Mouse (Mus musculus): ENCODE measurements around the gene Cd2. TPM values are rescaled to one million over a fixed set of nuclear protein-coding genes. Genes with fewer than 3 reads are reported as not detected.

The Cd2 gene
- not detected for total RNA-seq (2021)

GRCm38 (mm10) chr3:101287911-101288311 lies at the start of gene Cd2:
Gene Cd2 (minus strand): TSS chr3:101287939.
- no peak for DNase-seq (ENCODE audit: extremely low spot score in 1 of 2, low spot score in 1 of 2)

GRCm38 (mm10) chr3:101328617-101329016 lies 40.9 kb upstream of the Cd2 start:
- DNase-seq (ENCODE audit: extremely low spot score in 1 of 2, low spot score in 1 of 2) = no peak

GRCm38 (mm10) chr3:101327248-101327647 lies 39.5 kb upstream of the Cd2 start:
- DNase-seq (ENCODE audit: extremely low spot score in 1 of 2, low spot score in 1 of 2) = no peak

GRCm38 (mm10) chr3:101322437-101322836 lies 34.7 kb upstream of the Cd2 start:
- no peak for DNase-seq (ENCODE audit: extremely low spot score in 1 of 2, low spot score in 1 of 2)

- DNase-seq (ENCODE audit: extremely low spot score in 1 of 2, low spot score in 1 of 2) = no peak
Observed at GRCm38 (mm10) chr3:101320874-101321273, 33.1 kb upstream of the Cd2 start.

GRCm38 (mm10) chr3:101318516-101319170 lies 30.9 kb upstream of the Cd2 start:
- DNase-seq (ENCODE audit: extremely low spot score in 1 of 2, low spot score in 1 of 2) = no peak

- DNase-seq (ENCODE audit: extremely low spot score in 1 of 2, low spot score in 1 of 2) = peak in 1 of 2 experiments; percentile 57
Observed at GRCm38 (mm10) chr3:101318115-101318514, 30.4 kb upstream of the Cd2 start.

GRCm38 (mm10) chr3:101314954-101315353 lies 27.2 kb upstream of the Cd2 start:
- no peak for DNase-seq (ENCODE audit: extremely low spot score in 1 of 2, low spot score in 1 of 2)

- no peak for DNase-seq (ENCODE audit: extremely low spot score in 1 of 2, low spot score in 1 of 2)
Observed at GRCm38 (mm10) chr3:101313266-101314051, 25.7 kb upstream of the Cd2 start.

GRCm38 (mm10) chr3:101310977-101311376 lies 23.2 kb upstream of the Cd2 start:
- no peak for DNase-seq (ENCODE audit: extremely low spot score in 1 of 2, low spot score in 1 of 2)

GRCm38 (mm10) chr3:101309626-101310025 lies 21.9 kb upstream of the Cd2 start:
- DNase-seq (ENCODE audit: extremely low spot score in 1 of 2, low spot score in 1 of 2) = no peak

GRCm38 (mm10) chr3:101306090-101306489 lies 18.4 kb upstream of the Cd2 start:
- DNase-seq (ENCODE audit: extremely low spot score in 1 of 2, low spot score in 1 of 2) = no peak

GRCm38 (mm10) chr3:101305046-101305445 lies 17.3 kb upstream of the Cd2 start:
- no peak for DNase-seq (ENCODE audit: extremely low spot score in 1 of 2, low spot score in 1 of 2)

- DNase-seq (ENCODE audit: extremely low spot score in 1 of 2, low spot score in 1 of 2) = peak; percentile 71 to 87
Observed at GRCm38 (mm10) chr3:101304156-101304555, 16.4 kb upstream of the Cd2 start.

- peak; percentile 47 to 56 for DNase-seq (ENCODE audit: extremely low spot score in 1 of 2, low spot score in 1 of 2)
Observed at GRCm38 (mm10) chr3:101300271-101301071, 12.7 kb upstream of the Cd2 start.

GRCm38 (mm10) chr3:101299591-101299990 lies 11.9 kb upstream of the Cd2 start:
- no peak for DNase-seq (ENCODE audit: extremely low spot score in 1 of 2, low spot score in 1 of 2)

GRCm38 (mm10) chr3:101297221-101297620 lies 9.5 kb upstream of the Cd2 start:
- no peak for DNase-seq (ENCODE audit: extremely low spot score in 1 of 2, low spot score in 1 of 2)

GRCm38 (mm10) chr3:101295931-101296820 lies 8.4 kb upstream of the Cd2 start:
- no peak for DNase-seq (ENCODE audit: extremely low spot score in 1 of 2, low spot score in 1 of 2)

- DNase-seq (ENCODE audit: extremely low spot score in 1 of 2, low spot score in 1 of 2) = peak; percentile 90 to 99
Observed at GRCm38 (mm10) chr3:101295366-101295867, 7.7 kb upstream of the Cd2 start.

All from layer of hippocampus, postnatal 25 days (tissue).